Mouse (Mus musculus): ENCODE measurements at regions not wholly inside any gene's neighbourhood (a gene's known extent, or its start where the extent isn't known, plus 50 kb on each side); places are given as distances from the start of the nearest gene placed in this dataset.
A peak's percentile ranks its signal among the peaks of the same experiment; 100 is the strongest.

DNA sequence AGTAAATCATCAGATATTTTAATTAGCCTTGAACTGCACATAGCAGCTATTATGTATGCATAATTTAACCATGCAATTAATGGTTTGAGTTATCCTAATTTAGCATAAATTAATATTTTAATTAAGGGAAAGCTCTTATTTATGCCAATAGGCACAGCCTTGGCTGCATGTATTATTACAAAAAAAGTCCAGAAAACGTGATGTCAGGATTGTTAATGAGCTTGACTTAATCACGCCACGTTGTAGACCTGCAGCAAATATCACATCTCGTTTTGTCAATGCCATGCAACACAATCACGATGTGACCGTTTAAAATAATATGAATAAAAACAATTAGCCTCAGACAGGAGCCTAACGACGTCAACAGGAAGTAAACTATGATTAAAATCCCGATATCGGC, 189.9 kb downstream of the Plk2 start:
- DNase-seq (ENCODE audit: low spot score) = no peak

DNA sequence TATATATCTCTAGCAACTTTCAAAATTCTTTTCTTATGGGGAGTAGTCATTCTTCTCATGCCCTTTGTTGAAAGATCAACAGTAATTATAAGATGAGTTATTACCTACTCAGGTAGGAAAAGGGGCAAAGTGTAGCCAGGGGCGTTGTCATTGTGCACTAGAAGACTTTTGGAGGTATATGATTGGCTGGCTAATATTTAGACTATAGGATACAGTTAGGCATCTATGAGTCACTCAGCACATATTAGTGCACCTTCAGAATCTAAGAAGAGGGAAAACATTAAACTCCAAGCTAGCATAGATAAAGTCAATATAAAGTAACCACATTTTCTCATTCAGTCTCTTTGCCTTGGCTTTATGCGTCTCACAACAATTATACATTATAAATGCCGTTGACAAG, 199.8 kb downstream of the Plk2 start:
- DNase-seq (ENCODE audit: low spot score) = no peak

DNA sequence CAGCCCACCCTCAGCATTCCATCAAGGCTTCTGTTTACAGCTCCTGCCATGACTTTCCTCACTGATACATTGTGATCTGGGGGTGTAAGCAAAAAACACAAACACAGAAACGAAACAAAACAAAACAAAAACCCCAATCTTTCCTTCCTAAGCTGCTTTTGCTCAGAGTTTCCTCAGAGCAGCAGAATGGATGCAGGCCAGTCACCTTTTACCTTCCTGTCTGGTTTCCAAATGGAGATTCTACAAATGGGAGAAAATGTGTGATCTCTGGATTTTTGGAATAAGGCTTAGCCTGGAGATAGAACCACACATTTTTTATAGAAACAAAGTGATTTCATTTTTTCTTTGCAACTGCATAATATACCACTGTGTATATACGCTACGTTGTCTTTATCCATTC, 204.8 kb downstream of the Plk2 start:
- no peak for DNase-seq (ENCODE audit: low spot score)

GRCm38 (mm10) chr13:110600377-110600776, 205.5 kb downstream of the Plk2 start:
- DNase-seq (ENCODE audit: low spot score) = no peak

GRCm38 (mm10) chr13:110601352-110601751, 206.5 kb downstream of the Plk2 start:
- DNase-seq (ENCODE audit: low spot score) = no peak

- DNase-seq (ENCODE audit: low spot score) = no peak
Observed at GRCm38 (mm10) chr13:110601840-110602239, 207.0 kb downstream of the Plk2 start.

DNA sequence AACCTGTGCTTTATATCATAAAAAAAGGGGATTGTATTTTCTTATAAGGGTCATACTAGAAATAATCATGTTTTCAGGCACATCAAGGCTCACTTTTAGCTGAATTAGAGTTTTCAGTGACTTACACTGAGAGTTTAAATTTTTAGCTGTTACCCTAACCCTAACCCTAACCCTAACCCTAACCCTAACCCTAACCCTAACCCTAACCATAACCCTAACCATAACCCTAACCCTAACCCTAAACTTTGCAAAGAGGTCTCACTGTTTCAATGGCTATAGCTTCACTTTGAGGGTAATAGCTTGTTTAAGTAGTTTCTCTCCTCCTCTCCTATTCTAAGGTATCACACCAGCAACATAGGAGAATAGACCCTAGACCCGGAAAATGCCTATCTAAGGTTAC, 208.0 kb downstream of the Plk2 start:
- DNase-seq (ENCODE audit: low spot score) = no peak

- no peak for DNase-seq (ENCODE audit: low spot score)
Observed at GRCm38 (mm10) chr13:110619010-110619409, 224.2 kb downstream of the Plk2 start.

- no peak for DNase-seq (ENCODE audit: low spot score)
Observed at GRCm38 (mm10) chr13:110627136-110627535, 232.3 kb downstream of the Plk2 start.

DNA sequence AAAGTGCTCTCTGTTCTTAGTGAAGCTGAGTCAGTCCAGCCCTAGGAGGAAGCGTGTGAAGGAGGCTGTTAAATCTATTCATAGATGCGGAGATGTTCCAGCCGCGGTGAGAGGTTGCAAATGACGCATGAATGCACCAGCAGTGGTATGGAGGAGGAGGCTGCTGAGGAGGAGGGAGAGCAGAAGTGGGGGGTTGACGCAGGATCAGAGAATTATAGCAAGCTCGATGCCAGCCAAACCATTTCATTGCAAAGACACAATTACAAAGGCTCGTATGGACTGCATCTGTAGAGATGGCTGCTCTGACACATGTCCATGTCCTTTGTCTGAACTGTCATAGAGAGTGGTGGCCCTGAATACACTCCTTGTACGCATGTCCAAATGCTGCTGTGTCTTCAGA, 232.9 kb downstream of the Plk2 start:
- no peak for DNase-seq (ENCODE audit: low spot score)

DNA sequence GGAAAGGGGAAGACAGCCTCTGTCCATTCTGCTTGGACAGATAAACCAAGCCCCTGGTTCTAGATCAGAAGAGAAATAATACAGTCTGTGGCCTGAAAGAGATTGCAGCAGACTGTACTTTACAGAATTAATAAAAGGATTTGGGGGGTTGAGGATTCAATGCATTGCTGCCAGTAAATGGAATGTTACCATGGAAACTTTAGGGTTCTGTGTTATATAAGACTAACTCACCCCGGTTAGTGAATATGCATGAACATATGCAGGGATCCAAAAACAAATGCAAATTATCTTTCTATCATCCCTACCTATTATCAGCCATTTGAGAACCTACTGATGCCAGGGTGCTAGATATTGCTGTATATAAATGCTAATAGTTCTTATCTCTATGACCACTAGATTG, 233.4 kb downstream of the Plk2 start:
- DNase-seq (ENCODE audit: low spot score) = no peak

GRCm38 (mm10) chr13:110633261-110633781, 238.5 kb downstream of the Plk2 start:
- no peak for DNase-seq (ENCODE audit: low spot score)

GRCm38 (mm10) chr13:110633899-110634298, 239.1 kb downstream of the Plk2 start:
- DNase-seq (ENCODE audit: low spot score) = no peak

- no peak for DNase-seq (ENCODE audit: low spot score)
Observed at GRCm38 (mm10) chr13:110642792-110643191, 247.9 kb downstream of the Plk2 start.

- DNase-seq (ENCODE audit: low spot score) = no peak
Observed at GRCm38 (mm10) chr13:110643198-110643896, 248.5 kb downstream of the Plk2 start.

GRCm38 (mm10) chr13:110643897-110644213, 249.0 kb downstream of the Plk2 start:
- DNase-seq (ENCODE audit: low spot score) = no peak

DNA sequence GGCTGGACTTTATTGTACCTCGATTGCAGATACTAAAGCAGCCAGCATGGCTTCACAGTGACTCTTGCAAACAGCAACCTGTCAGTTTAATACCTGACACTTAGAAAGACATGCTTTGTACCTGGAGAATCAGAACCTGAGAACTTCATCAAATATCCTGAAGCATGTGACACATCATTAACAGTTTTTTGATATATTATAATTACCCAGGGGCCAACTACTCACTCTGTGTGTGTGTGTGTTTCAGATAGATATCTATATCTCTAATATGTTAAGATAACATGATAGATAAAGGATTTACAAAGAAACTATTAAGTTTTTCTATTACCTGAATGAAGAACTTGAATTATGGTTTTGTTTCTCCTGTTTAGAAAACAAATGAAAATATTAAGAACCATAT, 254.5 kb downstream of the Plk2 start:
- DNase-seq (ENCODE audit: low spot score) = no peak

DNA sequence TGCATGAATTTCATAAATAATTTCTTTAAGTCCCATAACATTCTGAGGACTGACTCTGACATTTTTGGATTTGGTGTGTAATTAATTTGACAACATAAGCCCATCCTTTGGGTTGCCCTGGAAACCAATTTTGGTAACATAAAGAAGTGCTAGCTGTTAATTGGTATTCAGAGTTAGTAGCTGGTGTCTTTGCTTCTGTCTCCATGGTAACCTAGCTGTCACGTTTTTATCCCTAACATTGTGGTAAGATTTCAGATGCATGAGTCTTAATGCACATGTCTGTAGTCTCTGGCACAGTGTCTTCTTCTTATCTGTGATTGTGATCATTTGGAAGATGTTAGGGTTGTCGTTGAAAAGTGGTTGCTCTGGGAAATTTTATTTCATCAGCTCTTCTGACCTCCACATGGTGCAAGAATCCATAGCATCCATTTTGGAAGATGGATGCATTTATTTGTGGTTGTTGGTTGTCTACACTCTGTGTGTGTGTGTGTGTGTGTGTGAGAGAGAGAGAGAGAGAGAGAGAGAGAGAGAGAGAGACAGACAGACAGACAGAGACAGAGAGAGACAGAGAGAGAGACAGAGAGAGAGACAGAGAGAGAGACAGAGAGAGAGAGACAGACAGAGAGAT, 255.1 kb downstream of the Plk2 start:
- peak; percentile 42 for DNase-seq (ENCODE audit: low spot score)

DNA sequence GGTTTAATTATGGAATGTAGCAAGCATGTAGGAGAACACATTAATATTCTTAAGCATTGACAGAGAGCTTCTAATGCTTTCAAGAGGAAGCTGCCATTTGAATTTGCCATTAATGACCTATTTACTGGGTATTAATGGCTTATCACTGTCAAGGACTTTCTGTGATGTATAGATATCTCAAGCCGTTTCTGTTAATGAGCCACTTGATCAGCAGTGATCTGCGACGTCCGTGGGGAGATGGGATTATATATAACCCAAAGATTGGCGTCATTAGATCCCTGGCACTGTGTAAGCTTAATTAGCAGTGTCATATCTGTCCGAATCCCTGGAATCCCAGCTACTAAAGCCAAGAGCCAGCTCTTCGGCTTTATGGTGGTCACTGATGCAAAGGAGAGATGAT, 257.4 kb downstream of the Plk2 start:
- no peak for DNase-seq (ENCODE audit: low spot score)

GRCm38 (mm10) chr13:110665073-110665800, 270.4 kb downstream of the Plk2 start:
- peak; percentile 75 for DNase-seq (ENCODE audit: low spot score)

GRCm38 (mm10) chr13:110667276-110667956, 272.6 kb downstream of the Plk2 start:
- DNase-seq (ENCODE audit: low spot score) = peak; percentile 57

DNA sequence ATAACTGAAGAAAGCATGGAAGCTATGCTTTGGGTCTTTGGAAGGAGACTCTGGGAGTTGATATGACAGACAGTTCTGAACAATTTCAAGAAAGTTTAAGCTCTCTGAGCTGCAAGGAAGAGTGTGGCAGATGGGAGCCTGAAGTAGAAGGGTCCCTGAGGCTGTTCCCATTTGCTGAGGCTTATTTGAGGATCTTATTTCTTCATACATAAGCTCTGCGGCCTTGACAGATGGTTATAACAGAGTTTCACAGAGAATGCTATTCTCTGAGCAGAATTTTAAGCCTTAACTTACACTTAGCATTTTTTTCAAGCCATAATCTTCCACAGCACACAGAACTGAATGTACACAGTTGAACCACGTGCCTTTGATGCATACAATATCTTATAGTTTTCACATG, 278.7 kb downstream of the Plk2 start:
- no peak for DNase-seq (ENCODE audit: low spot score)
